Mouse (Mus musculus): ENCODE results near the gene Gm11361.

Gm11361 gene

DNA sequence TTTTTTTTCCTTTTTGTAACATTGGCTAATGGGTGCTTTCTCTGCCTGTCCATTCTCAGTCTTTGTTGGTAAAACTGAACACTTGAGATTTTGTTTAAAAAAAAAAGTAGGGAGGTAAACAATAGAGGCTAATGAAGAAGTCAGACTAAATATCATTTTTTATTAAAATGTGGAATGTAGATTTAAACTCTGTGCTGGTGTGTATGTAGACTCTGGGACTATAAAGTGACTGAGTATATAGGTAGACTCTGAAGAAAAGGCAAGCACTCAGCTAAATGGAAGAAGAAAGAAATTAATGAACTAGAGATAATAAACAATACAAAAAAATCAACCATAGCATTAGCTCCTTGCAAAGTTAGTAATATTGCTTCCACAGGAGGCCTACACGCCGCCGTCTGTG, at the start of gene Gm11361:
Gm11361 (plus strand) TSS at position 301 of the 400 bp plus-strand sequence.
- no peak for DNase-seq (ENCODE audit: inconsistent age in 2 of 2, low spot score in 1 of 2)

DNA sequence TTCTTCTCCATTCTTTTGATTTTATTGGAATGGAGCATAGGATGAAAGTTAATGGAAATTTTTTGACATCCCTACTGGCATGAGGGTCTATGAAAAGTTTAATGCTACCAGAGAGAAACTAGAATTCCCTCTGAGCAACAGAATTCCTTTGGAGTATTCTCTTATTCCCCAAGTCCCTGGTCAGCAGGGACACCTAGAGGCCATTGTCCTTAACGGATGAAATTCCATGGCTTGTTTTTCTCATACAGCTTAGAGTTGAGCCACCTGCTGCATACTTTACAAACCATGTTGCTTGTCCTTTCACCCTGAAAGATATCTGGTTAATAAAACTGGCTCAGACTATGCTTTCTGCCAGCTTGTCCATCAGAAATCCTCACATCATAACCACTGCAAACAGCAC, 7.1 kb downstream of the Gm11361 start:
- no peak for DNase-seq (ENCODE audit: inconsistent age in 2 of 2, low spot score in 1 of 2)

DNA sequence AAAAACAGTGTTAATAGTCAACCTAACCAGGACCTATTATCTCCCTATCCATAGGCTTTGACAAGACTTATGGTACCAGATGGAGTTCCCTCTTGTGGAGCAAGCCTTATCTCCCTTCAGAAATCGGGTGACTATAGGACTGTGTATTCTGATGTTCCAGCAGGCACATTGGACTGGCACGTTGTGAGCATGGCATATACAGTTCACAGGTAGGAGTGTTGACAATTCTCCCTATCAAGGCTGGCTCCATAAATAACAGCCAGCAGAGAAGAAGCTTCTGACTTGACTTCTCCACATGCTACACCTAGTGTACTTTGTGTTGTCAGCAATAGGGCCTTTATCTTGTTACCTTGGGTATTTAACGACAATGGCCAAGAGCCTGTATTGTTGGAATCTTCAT, 30.0 kb downstream of the Gm11361 start:
- no peak for DNase-seq (ENCODE audit: inconsistent age in 2 of 2, low spot score in 1 of 2)

DNA sequence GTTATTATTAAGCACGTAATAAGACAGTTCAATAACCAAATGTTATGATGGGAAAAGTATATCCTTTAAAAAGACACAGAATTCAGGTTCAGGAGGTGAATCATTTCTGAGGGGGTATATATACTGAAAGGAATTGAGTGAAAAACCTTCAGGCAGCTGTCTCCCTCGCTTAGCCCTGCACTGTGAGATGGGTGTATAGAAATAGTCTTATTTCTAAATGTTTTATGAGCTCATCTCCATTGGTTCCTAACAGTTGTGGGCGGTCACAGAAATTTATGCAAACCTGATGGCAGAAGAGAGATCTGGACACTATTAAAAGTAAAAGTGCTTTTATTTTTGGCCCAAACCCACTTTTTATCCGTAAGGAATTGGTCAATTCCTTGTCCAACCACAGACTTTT, 36.9 kb downstream of the Gm11361 start:
- no peak for DNase-seq (ENCODE audit: inconsistent age in 2 of 2, low spot score in 1 of 2)

DNA sequence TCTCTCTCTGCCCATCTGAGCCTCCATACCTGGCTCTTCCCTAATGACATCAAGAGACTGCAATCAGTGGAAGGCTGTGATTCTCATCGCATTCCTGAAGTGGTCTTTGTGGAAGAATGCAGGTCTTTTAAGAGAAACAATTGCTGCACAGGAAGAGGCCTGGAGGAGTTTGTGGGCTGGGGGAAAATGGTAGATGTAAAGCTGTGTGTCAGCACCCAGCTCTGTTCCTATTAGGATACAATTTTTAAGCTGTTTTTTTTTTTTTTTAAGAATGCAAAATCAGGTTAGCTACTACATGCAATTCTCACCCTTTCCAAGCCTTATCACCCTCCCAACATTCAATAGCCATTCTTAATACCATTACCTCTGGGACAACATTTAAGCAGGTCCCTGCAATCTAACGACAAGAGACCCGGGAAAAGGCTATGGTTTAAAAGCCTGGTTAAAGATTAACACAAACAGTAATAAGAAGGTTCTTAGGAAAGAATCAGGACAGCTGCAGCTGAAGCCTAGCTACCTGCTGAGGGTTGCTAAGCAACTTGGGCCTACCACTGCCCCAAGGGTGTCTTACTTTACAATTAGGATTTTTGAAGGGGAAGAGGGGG, 37.5 kb downstream of the Gm11361 start:
- DNase-seq (ENCODE audit: inconsistent age in 2 of 2, low spot score in 1 of 2): no peak

DNA sequence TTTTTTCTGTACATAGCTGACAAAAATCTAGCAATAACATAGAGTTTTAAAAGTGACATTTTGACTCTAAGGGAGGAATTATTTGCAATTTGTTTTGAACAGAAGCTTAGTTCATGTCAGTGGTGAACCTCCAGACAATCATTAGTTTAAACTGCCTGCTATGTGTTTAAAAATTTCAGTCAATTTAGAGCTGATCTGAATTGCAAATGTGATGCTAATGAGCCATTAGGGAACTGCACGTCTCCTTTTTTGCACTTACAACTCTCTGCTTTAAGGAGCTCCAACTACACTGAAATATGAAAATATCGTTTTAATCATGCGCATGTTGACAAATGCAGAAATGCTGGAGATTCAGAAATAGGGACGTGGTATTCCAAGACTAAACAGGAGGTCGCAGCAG, 38.2 kb downstream of the Gm11361 start:
- no peak for DNase-seq (ENCODE audit: inconsistent age in 2 of 2, low spot score in 1 of 2)

DNA sequence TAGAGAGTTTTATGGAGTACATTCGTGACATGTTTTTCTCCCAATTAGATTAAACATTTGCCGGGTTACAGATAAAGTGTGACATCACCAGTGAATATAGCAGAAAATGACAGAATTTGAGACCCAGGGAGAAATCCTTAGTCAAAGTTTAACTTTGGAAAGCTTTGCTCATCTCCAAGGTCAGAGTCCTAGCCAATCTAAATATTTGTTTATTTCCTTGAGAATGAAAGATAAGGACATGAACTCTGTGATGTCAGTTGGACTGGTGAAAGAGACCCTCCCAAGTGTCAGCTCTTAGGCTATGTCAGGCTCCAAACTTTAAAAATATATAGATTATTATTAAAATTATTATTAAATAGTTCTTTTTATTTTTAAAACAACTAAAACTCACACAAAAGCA, 39.8 kb downstream of the Gm11361 start:
- DNase-seq (ENCODE audit: inconsistent age in 2 of 2, low spot score in 1 of 2): no peak

DNA sequence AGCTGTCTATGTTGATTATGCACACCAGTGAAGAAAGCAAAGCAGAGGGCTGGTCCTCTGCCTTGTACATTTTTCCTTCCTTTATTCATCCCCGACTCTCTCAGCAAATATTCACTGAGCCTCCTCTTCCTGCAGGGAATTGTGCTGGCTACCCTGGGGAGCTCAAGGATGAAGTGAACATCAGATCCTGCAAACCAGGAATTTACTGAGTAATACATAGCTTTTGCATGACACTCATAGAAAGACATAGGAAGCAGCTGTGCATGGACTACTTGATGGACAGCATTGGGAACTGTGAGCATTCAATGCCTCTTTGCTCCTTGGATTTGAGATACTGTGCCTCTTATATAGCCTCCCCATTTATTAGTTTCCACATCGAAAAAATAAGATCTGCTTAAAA, 40.2 kb downstream of the Gm11361 start:
- DNase-seq (ENCODE audit: inconsistent age in 2 of 2, low spot score in 1 of 2): no peak

Data from adrenal gland, adult (tissue).